Mouse (Mus musculus): Measurements from ENCODE around the gene Ppfibp1.

DNA sequence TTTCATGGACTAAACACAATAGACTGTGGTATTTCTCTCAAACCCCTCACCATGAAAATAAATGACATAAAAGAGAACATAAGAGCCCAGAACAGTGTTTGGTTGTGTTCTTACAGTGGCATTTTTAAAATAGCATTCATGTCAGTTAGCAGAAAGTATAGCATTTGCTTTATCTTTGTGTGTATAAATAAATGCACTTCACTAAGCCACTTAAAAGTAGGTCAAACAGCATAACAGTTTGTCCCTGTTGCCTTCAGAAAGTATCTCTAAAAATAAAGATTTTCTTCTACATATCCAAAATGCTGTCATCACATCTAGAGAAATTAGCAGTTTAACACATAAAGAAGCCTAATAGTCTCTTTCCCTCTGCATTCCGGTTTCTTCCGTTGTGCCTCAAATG lies 30.9 kb upstream of the Ppfibp1 start:
- TF ChIP-seq CTCF (IDR thresholded peaks at IDR 0.05) (no peak), POLR2A (IDR thresholded peaks at IDR 0.05; ENCODE audit: insufficient read depth, low read depth, low read length) (no peak), EP300 (IDR thresholded peaks at IDR 0.05; ENCODE audit: insufficient read depth, low read depth, low read length) (no peak)

All from heart, adult 2 months (tissue).